Mouse (Mus musculus) erythroblast, embryonic 14.5 days (primary cell): ENCODE results near the gene Syngr1.

ENCODE experiments used
- GATA1 ChIP-seq: IDR thresholded peaks from 2 replicates; pipeline ENCODE4 v1.6.1; 2012; ENCODE audit warnings: low read length, inconsistent platforms, mixed read lengths
- TAL1 ChIP-seq: IDR thresholded peaks from 3 replicates; pipeline ENCODE4 v1.6.1; 2012; ENCODE audit warnings: low read length, inconsistent platforms, mixed read lengths

- TF ChIP-seq GATA1 (no peak), TAL1 (no peak)
These were observed 30.0 kb upstream of the Syngr1 start for GRCm38 (mm10) chr15:80061071-80061550.
